Mouse (Mus musculus) forebrain, embryonic 13.5 days (tissue): Measurements from ENCODE around the gene Rcc1. TPM values are rescaled to one million over a fixed set of nuclear protein-coding genes. Genes with fewer than 3 reads are reported as not detected.

Source experiments
- ATAC-seq: fragments of 200-750 bp; cut with Nextera tagmentation; 2 replicates; pipeline ENCODE4 v1.8.0; 2017
- H3K27ac ChIP-seq: fragments of 300-500 bp; sonication (generic); 2 replicates; pipeline ENCODE4 v1.5.1; 2015; ENCODE audit warnings: inconsistent platforms, mild to moderate bottlenecking, moderate library complexity
- H3K27me3 ChIP-seq: fragments of 300-500 bp; sonication (generic); 2 replicates; pipeline ENCODE4 v1.6.1; 2015; ENCODE audit warnings: mild to moderate bottlenecking, inconsistent platforms
- H3K36me3 ChIP-seq: fragments of 300-500 bp; sonication (generic); 2 replicates; pipeline ENCODE4 v1.6.1; 2015; ENCODE audit warnings: mild to moderate bottlenecking, inconsistent platforms; ENCODE audit not compliant: poor library complexity, severe bottlenecking
- H3K4me1 ChIP-seq: fragments of 300-500 bp; sonication (generic); 2 replicates; pipeline ENCODE4 v1.6.1; 2015; ENCODE audit warnings: inconsistent platforms
- H3K4me2 ChIP-seq: fragments of 300-500 bp; sonication (generic); 2 replicates; pipeline ENCODE4 v1.6.1; 2015; ENCODE audit warnings: inconsistent platforms, mild to moderate bottlenecking, moderate library complexity
- H3K4me3 ChIP-seq: fragments of 300-500 bp; sonication (generic); 2 replicates; pipeline ENCODE4 v1.5.1; 2015; ENCODE audit warnings: mild to moderate bottlenecking, inconsistent platforms
- H3K9ac ChIP-seq: fragments of 300-500 bp; sonication (generic); 2 replicates; pipeline ENCODE4 v1.6.1; 2015; ENCODE audit warnings: mild to moderate bottlenecking, inconsistent platforms
- H3K9me3 ChIP-seq: fragments of 300-500 bp; sonication (generic); replicated peaks from 2 replicates; pipeline ENCODE4 v1.6.1; 2016; ENCODE audit warnings: inconsistent platforms
- WGBS: fragments of 180-500 bp; shearing (Covaris S2); methylation state at CpG from one replicate; pipeline ENCODE4 v1.1.7; 2015; 5-methylcytosine and 5-hydroxymethylcytosine counted together
- polyA plus RNA-seq: library from polyadenylated mRNA; unstranded; fragments of >200 nt; fragmentation: Nextera tagmentation; extraction: Ambion mirVana; gene quantifications from 2 replicates; pipeline ENCODE4 v1.2.1, GENCODE M21; 2015

The Rcc1 gene
- polyA plus RNA-seq: 82.2 and 89.5 TPM in 2 replicates

GRCm38 (mm10) chr4:132353481-132353885, at the start of gene Rcc1:
Rcc1 (minus strand) TSS chr4:132353605.
- Histone ChIP-seq H3K9ac (peak within 1 kb of the TSS; percentile 90), H3K27me3 (no peaks in the 10 kb centered on the region), H3K36me3 (peaks cover 32% of the 10 kb centered on the region), H3K4me2 (peak within 1 kb of the TSS; percentile 95), H3K9me3 (no peaks in the 10 kb centered on the region), H3K4me1 (peaks cover 23% of the 10 kb centered on the region), H3K4me3 (peak within 1 kb of the TSS; percentile 80), H3K27ac (peak within 1 kb of the TSS; percentile 88)
- WGBS: under 1% methylated on average over 31 of the region's 31 CpGs
- peak; percentile 95 for ATAC-seq

GRCm38 (mm10) chr4:132401016-132401415, 47.6 kb upstream of the Rcc1 start:
- Histone ChIP-seq H3K9me3 (no peaks in the 10 kb centered on the region), H3K4me2 (no peak overlapping the region), H3K4me3 (no peak overlapping the region), H3K4me1 (peaks cover 12% of the 10 kb centered on the region), H3K27ac (no peak overlapping the region), H3K36me3 (0 out of 2 replicates have a peak, but pooled peaks cover 3% of the 10 kb centered on the region), H3K27me3 (no peaks in the 10 kb centered on the region), H3K9ac (no peak overlapping the region)
- ATAC-seq: no peak
- 93% methylated on average over 9 of the region's 9 CpGs for WGBS

GRCm38 (mm10) chr4:132398863-132399262, 45.5 kb upstream of the Rcc1 start:
- H3K4me2 ChIP-seq: no peak overlapping the region
- no peak overlapping the region for H3K4me3 ChIP-seq
- peaks cover 12% of the 10 kb centered on the region for H3K4me1 ChIP-seq
- 75% methylated on average over 5 of the region's 5 CpGs for WGBS
- no peaks in the 10 kb centered on the region for H3K27me3 ChIP-seq
- ATAC-seq: no peak
- no peak overlapping the region for H3K27ac ChIP-seq
- H3K9ac ChIP-seq: no peak overlapping the region
- H3K36me3 ChIP-seq: no peaks in the 10 kb centered on the region
- no peaks in the 10 kb centered on the region for H3K9me3 ChIP-seq

GRCm38 (mm10) chr4:132398045-132398774, 44.8 kb upstream of the Rcc1 start:
- Histone ChIP-seq H3K4me1 (peaks cover 12% of the 10 kb centered on the region), H3K27me3 (no peaks in the 10 kb centered on the region), H3K4me3 (no peak overlapping the region), H3K4me2 (peak overlapping the region; percentile 19; the same call in 1 of the 2 replicates), H3K9ac (0 out of 2 replicates have a peak overlapping the region, but pooled peaks have one; percentile 5), H3K36me3 (no peaks in the 10 kb centered on the region), H3K9me3 (no peaks in the 10 kb centered on the region), H3K27ac (no peak overlapping the region)
- 53% methylated on average over 11 of the region's 11 CpGs for WGBS
- ATAC-seq: no peak

GRCm38 (mm10) chr4:132397120-132397519, 43.7 kb upstream of the Rcc1 start:
- H3K9me3 ChIP-seq: no peaks in the 10 kb centered on the region
- H3K4me2 ChIP-seq: no peak overlapping the region
- H3K4me3 ChIP-seq: no peak overlapping the region
- no peak for ATAC-seq
- H3K36me3 ChIP-seq: no peaks in the 10 kb centered on the region
- WGBS: 86% methylated on average over 3 of the region's 3 CpGs
- peaks cover 12% of the 10 kb centered on the region for H3K4me1 ChIP-seq
- no peaks in the 10 kb centered on the region for H3K27me3 ChIP-seq
- no peak overlapping the region for H3K27ac ChIP-seq
- no peak overlapping the region for H3K9ac ChIP-seq

GRCm38 (mm10) chr4:132396251-132396650, 42.8 kb upstream of the Rcc1 start:
- Histone ChIP-seq H3K27ac (no peak overlapping the region), H3K9ac (no peak overlapping the region), H3K27me3 (no peaks in the 10 kb centered on the region), H3K36me3 (no peaks in the 10 kb centered on the region), H3K4me2 (no peak overlapping the region), H3K4me1 (peaks cover 12% of the 10 kb centered on the region), H3K4me3 (no peak overlapping the region), H3K9me3 (no peaks in the 10 kb centered on the region)
- WGBS: 96% methylated on average over 7 of the region's 7 CpGs
- ATAC-seq: no peak

GRCm38 (mm10) chr4:132391063-132391740, 37.8 kb upstream of the Rcc1 start:
- Histone ChIP-seq H3K9ac (no peak overlapping the region), H3K27ac (no peak overlapping the region), H3K4me2 (no peak overlapping the region), H3K4me1 (0 out of 2 replicates have a peak, but pooled peaks cover 3% of the 10 kb centered on the region), H3K4me3 (no peak overlapping the region), H3K36me3 (peaks cover 7% of the 10 kb centered on the region), H3K9me3 (no peaks in the 10 kb centered on the region), H3K27me3 (no peaks in the 10 kb centered on the region)
- 94% methylated on average over 8 of the region's 8 CpGs for WGBS
- ATAC-seq: no peak

- Histone ChIP-seq H3K4me1 (0 out of 2 replicates have a peak, but pooled peaks cover 3% of the 10 kb centered on the region), H3K9me3 (no peaks in the 10 kb centered on the region), H3K4me3 (no peak overlapping the region), H3K27me3 (no peaks in the 10 kb centered on the region), H3K9ac (no peak overlapping the region), H3K4me2 (no peak overlapping the region), H3K36me3 (peaks cover 20% of the 10 kb centered on the region), H3K27ac (no peak overlapping the region)
- 93% methylated on average over 4 of the region's 4 CpGs for WGBS
- no peak for ATAC-seq
These were observed 35.9 kb upstream of the Rcc1 start for GRCm38 (mm10) chr4:132389302-132389701.

- WGBS: 83% methylated on average over 5 of the region's 5 CpGs
- H3K27ac ChIP-seq: no peak overlapping the region
- peaks cover 27% of the 10 kb centered on the region for H3K36me3 ChIP-seq
These were observed 34.2 kb upstream of the Rcc1 start for GRCm38 (mm10) chr4:132387617-132388016.

GRCm38 (mm10) chr4:132386846-132387245, 33.4 kb upstream of the Rcc1 start:
- WGBS: 95% methylated on average over 7 of the region's 7 CpGs
- H3K36me3 ChIP-seq: peaks cover 32% of the 10 kb centered on the region
- ATAC-seq: no peak
- H3K9me3 ChIP-seq: no peaks in the 10 kb centered on the region
- no peak overlapping the region for H3K27ac ChIP-seq
- no peaks in the 10 kb centered on the region for H3K27me3 ChIP-seq
- no peak overlapping the region for H3K4me2 ChIP-seq
- H3K9ac ChIP-seq: no peak overlapping the region
- 0 out of 2 replicates have a peak, but pooled peaks cover 3% of the 10 kb centered on the region for H3K4me1 ChIP-seq
- H3K4me3 ChIP-seq: no peak overlapping the region

More at GRCm38 (mm10) chr4:132387617-132388016, 34.2 kb upstream of the Rcc1 start:
- Histone ChIP-seq H3K27me3 (no peaks in the 10 kb centered on the region), H3K4me2 (no peak overlapping the region), H3K9me3 (no peaks in the 10 kb centered on the region), H3K4me1 (0 out of 2 replicates have a peak, but pooled peaks cover 3% of the 10 kb centered on the region), H3K9ac (peak overlapping the region; percentile 43; the same call in 1 of the 2 replicates), H3K4me3 (no peak overlapping the region)
- no peak for ATAC-seq

GRCm38 (mm10) chr4:132385771-132386410, 32.5 kb upstream of the Rcc1 start:
- no peak for ATAC-seq
- no peak overlapping the region for H3K4me3 ChIP-seq
- H3K4me1 ChIP-seq: 0 out of 2 replicates have a peak, but pooled peaks cover 3% of the 10 kb centered on the region
- no peak overlapping the region for H3K27ac ChIP-seq
- H3K36me3 ChIP-seq: peaks cover 37% of the 10 kb centered on the region
- no peaks in the 10 kb centered on the region for H3K27me3 ChIP-seq
- 89% methylated on average over 8 of the region's 8 CpGs for WGBS
- no peak overlapping the region for H3K4me2 ChIP-seq
- H3K9me3 ChIP-seq: no peaks in the 10 kb centered on the region
- no peak overlapping the region for H3K9ac ChIP-seq

GRCm38 (mm10) chr4:132383455-132383854, 30.1 kb upstream of the Rcc1 start:
- ATAC-seq: no peak
- Histone ChIP-seq H3K36me3 (peaks cover 40% of the 10 kb centered on the region), H3K9ac (no peak overlapping the region), H3K4me2 (no peak overlapping the region), H3K27ac (no peak overlapping the region), H3K4me1 (0 out of 2 replicates have a peak, but pooled peaks cover 3% of the 10 kb centered on the region), H3K27me3 (no peaks in the 10 kb centered on the region), H3K4me3 (no peak overlapping the region), H3K9me3 (no peaks in the 10 kb centered on the region)
- 95% methylated on average over 3 of the region's 3 CpGs for WGBS
